ENCODE assay signal across 22 mouse cellular contexts in genomic region chr15:32633713-32634112, GRCm38 (mm10).
A peak's percentile ranks its signal among the peaks of the same experiment; 100 is the strongest.
DNase-seq lines count a peak whose midpoint lies in the region; ATAC-seq and TF ChIP-seq lines count a peak whose summit lies in the region.
"Had no signal": no experiment of that assay in that cellular context is flagged by ENCODE, and none has a peak within 500 bp of the region (broad histone marks: within the 10 kb centered on the region; RNA-seq: fewer than 3 reads in every experiment).

No protein-coding gene starts in this region.

- no peaks in the 10 kb centered on the region for H3K4me1 ChIP-seq in forebrain, embryonic 15.5 days
- H3K4me1 ChIP-seq in forebrain, embryonic 14.5 days (ENCODE audit: control insufficient read depth, insufficient read depth, low read length) = no peaks in the 10 kb centered on the region
- no peaks in the 10 kb centered on the region for H3K4me1 ChIP-seq in forebrain, postnatal 0 days (ENCODE audit: insufficient read depth)
- no peaks in the 10 kb centered on the region for H3K4me1 ChIP-seq in forebrain, embryonic 12.5 days

- TF ChIP-seq POLR2A in brain, embryonic 14.5 days (IDR thresholded peaks at IDR 0.05; ENCODE audit: borderline replicate concordance, extremely low read depth, insufficient read depth, insufficient read length, poor library complexity, severe bottlenecking) = no peak

- no peak overlapping the region for H3K27ac ChIP-seq in forebrain, embryonic 15.5 days (replicated peaks)
- no peak overlapping the region for H3K27ac ChIP-seq in forebrain, embryonic 14.5 days (ENCODE audit: low read depth, low read length)
- no peak overlapping the region for H3K27ac ChIP-seq in forebrain, postnatal 0 days (ENCODE audit: low read depth, low read length)
- no peak overlapping the region for H3K27ac ChIP-seq in forebrain, embryonic 12.5 days

- WGBS in forebrain, embryonic 15.5 days = 90% methylated on average over 8 of the region's 8 CpGs
- 90% methylated on average over 8 of the region's 8 CpGs for whole genome bisulfite sequencing in forebrain, embryonic 14.5 days
- 80% methylated on average over 8 of the region's 8 CpGs for WGBS in forebrain, postnatal 0 days
- 94% methylated on average over 8 of the region's 8 CpGs for WGBS in forebrain, embryonic 12.5 days

- H3K36me3 ChIP-seq in forebrain, embryonic 15.5 days = no peaks in the 10 kb centered on the region
- H3K36me3 ChIP-seq in forebrain, embryonic 14.5 days (ENCODE audit: control insufficient read depth, insufficient read depth, low read length) = 0 out of 2 replicates have a peak, but pooled peaks cover 5% of the 10 kb centered on the region
- no peaks in the 10 kb centered on the region for H3K36me3 ChIP-seq in forebrain, postnatal 0 days (ENCODE audit: insufficient read depth)
- H3K36me3 ChIP-seq in forebrain, embryonic 12.5 days (replicated peaks) = peaks cover 3% of the 10 kb centered on the region; the same call in 1 of the 2 replicates
- H3K36me3 ChIP-seq: G1E had no signal

- H3K9me3 ChIP-seq in forebrain, embryonic 15.5 days = no peaks in the 10 kb centered on the region
- H3K9me3 ChIP-seq in forebrain, embryonic 14.5 days (replicated peaks; ENCODE audit: control insufficient read depth, low read length) = no peaks in the 10 kb centered on the region
- H3K9me3 ChIP-seq in forebrain, postnatal 0 days (ENCODE audit: low read length) = no peaks in the 10 kb centered on the region
- no peaks in the 10 kb centered on the region for H3K9me3 ChIP-seq in forebrain, embryonic 12.5 days
- H3K9me3 ChIP-seq: G1E had no signal

- no peaks in the 10 kb centered on the region for H3K27me3 ChIP-seq in forebrain, embryonic 15.5 days
- H3K27me3 ChIP-seq in forebrain, embryonic 14.5 days (replicated peaks; ENCODE audit: control insufficient read depth, insufficient read depth, low read length) = no peaks in the 10 kb centered on the region
- no peaks in the 10 kb centered on the region for H3K27me3 ChIP-seq in forebrain, postnatal 0 days (ENCODE audit: insufficient read depth, low read length)
- H3K27me3 ChIP-seq in forebrain, embryonic 12.5 days = no peaks in the 10 kb centered on the region
- H3K27me3 ChIP-seq: CH12.LX, Patski had no signal

- H3K4me2 ChIP-seq in forebrain, embryonic 15.5 days (replicated peaks) = no peak overlapping the region
- H3K4me2 ChIP-seq in forebrain, embryonic 14.5 days (ENCODE audit: low read length) = no peak overlapping the region
- H3K4me2 ChIP-seq in forebrain, postnatal 0 days (ENCODE audit: low read depth) = no peak overlapping the region
- H3K4me2 ChIP-seq in forebrain, embryonic 12.5 days = no peak overlapping the region

- TF ChIP-seq CTCF in forebrain, postnatal 0 days (IDR thresholded peaks at IDR 0.05; ENCODE audit: low read depth) = no peak
- TF ChIP-seq CTCF in brain, embryonic 14.5 days (IDR thresholded peaks at IDR 0.05; ENCODE audit: borderline replicate concordance, extremely low read depth, insufficient read depth, insufficient read length) = no peak

- H3K9ac ChIP-seq in forebrain, embryonic 15.5 days (replicated peaks) = no peak overlapping the region
- no peak overlapping the region for H3K9ac ChIP-seq in forebrain, embryonic 14.5 days (ENCODE audit: low read length)
- H3K9ac ChIP-seq in forebrain, postnatal 0 days = no peak overlapping the region
- no peak overlapping the region for H3K9ac ChIP-seq in forebrain, embryonic 12.5 days

- no peak for DNase-seq in forebrain, embryonic 14.5 days (ENCODE audit: low spot score)
- no peak for DNase-seq in forebrain, postnatal 0 days
- peak; percentile 23 for DNase-seq in brain, embryonic 14.5 days (ENCODE audit: low read depth)
- DNase-seq in left cerebral cortex, adult 9 months (ENCODE audit: low spot score in 2 of 2) = no peak
- DNase-seq: adrenal gland, adult 2 months; adrenal gland, adult 8-10 months; adrenal gland, postnatal 10 days; adrenal gland, postnatal 14 days; adrenal gland, postnatal 25 days; adrenal gland, postnatal 36 days; B cell, adult 2 months; cerebellum, adult 11 months; cerebellum, adult 11-12 months; cerebellum, adult 18-20 months; cerebellum, adult 2 months had no signal

- ATAC-seq in forebrain, embryonic 15.5 days (replicated peaks) = peak; percentile 57; the same call in 1 of the 2 replicates
- ATAC-seq in forebrain, embryonic 14.5 days = no peak
- peak; percentile 81 for ATAC-seq in forebrain, postnatal 0 days
- no peak for ATAC-seq in forebrain, embryonic 12.5 days (ENCODE audit: low FRiP score)
- ATAC-seq: activated CD4-positive, CD25-positive, alpha-beta regulatory T cell, adult 4 months; CD4-positive, CD25-positive, alpha-beta regulatory T cell, adult 4 months; Patski had no signal

- no peak overlapping the region for H3K4me3 ChIP-seq in forebrain, embryonic 15.5 days
- no peak overlapping the region for H3K4me3 ChIP-seq in forebrain, embryonic 14.5 days (ENCODE audit: low read depth, low read length)
- no peak overlapping the region for H3K4me3 ChIP-seq in forebrain, postnatal 0 days (ENCODE audit: low read depth, low read length)
- no peak overlapping the region for H3K4me3 ChIP-seq in forebrain, embryonic 12.5 days (replicated peaks)

Comparison
In these comparisons a context has a peak if more than half of its experiments do, and no peak if none do; other contexts are left out.
1. ATAC-seq: peak in forebrain, embryonic 15.5 days (single experiment) and forebrain, postnatal 0 days (single experiment); none in forebrain, embryonic 14.5 days (single experiment) and forebrain, embryonic 12.5 days (single experiment).